Mouse (Mus musculus): ENCODE results near the gene Gm20388. TPM values are rescaled to one million over a fixed set of nuclear protein-coding genes. Genes with fewer than 3 reads are reported as not detected.

Gm20388 gene
- polyA plus RNA-seq, 1 experiment from 2014 or later: not detected

DNA sequence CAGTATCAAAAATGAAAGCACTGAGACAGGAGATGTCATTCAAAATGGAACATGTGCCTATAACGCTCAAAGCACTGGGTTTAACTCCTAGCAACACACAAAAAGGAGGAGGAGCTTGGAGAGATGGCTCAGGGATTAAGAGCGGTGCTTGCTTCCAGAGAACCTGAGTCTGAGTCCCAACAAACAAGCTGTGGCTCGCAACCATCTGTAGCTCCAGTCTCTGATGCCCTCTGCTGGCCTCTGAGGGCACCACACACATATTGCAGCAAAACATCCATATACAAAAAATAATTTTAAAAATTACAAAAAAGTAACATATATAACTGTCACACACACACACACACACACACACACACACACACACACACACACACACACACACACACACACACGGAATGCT is 3379.5 kb downstream of the Gm20388 start:
- H3K9ac ChIP-seq (ENCODE audit: low read depth, low read length): no peak overlapping the region
- H3K9me3 ChIP-seq (ENCODE audit: control insufficient read depth): no peaks in the 10 kb centered on the region
- no peak for ATAC-seq
- H3K36me3 ChIP-seq (ENCODE audit: control insufficient read depth, insufficient read depth): peaks cover 7% of the 10 kb centered on the region; the same call in 1 of the 2 replicates
- H3K4me1 ChIP-seq (replicated peaks; ENCODE audit: control insufficient read depth, insufficient read depth, low read length): no peaks in the 10 kb centered on the region
- no peak overlapping the region for H3K4me2 ChIP-seq (replicated peaks; ENCODE audit: low read depth)
- WGBS: 83% methylated on average over 4 of the region's 4 CpGs
- no peak overlapping the region for H3K27ac ChIP-seq (ENCODE audit: low read depth, low read length)
- peak; percentile 72 for TF ChIP-seq CTCF (IDR thresholded peaks at IDR 0.05; ENCODE audit: low read depth)
- no peaks in the 10 kb centered on the region for H3K27me3 ChIP-seq (replicated peaks; ENCODE audit: control insufficient read depth, insufficient read depth, low read length)
- no peak overlapping the region for H3K4me3 ChIP-seq (ENCODE audit: low read depth, low read length)

DNA sequence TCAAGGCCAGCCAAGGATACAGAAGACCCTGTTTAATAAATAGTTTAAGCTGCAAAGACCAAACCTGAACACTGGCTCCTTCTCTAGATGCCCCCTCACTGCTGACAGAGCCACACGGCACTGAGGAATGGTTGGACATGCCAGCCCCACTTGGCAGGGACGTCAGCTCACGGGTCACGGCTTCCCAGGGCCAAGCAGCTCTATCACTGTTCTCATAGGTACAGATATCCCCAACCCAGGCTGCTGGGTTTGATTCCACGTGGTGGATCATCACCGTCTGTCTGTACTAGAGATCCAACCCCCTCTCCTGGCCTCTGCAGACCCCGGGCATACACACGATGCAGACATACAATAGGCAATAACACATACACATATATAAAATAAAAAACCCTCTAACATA is 3380.0 kb downstream of the Gm20388 start:
- H3K4me2 ChIP-seq (replicated peaks; ENCODE audit: low read depth): no peak overlapping the region
- no peak overlapping the region for H3K27ac ChIP-seq (ENCODE audit: low read depth, low read length)
- H3K27me3 ChIP-seq (replicated peaks; ENCODE audit: control insufficient read depth, insufficient read depth, low read length): no peaks in the 10 kb centered on the region
- H3K4me1 ChIP-seq (replicated peaks; ENCODE audit: control insufficient read depth, insufficient read depth, low read length): no peaks in the 10 kb centered on the region
- WGBS: 93% methylated on average over 8 of the region's 8 CpGs
- H3K4me3 ChIP-seq (ENCODE audit: low read depth, low read length): no peak overlapping the region
- no peaks in the 10 kb centered on the region for H3K9me3 ChIP-seq (ENCODE audit: control insufficient read depth)
- H3K9ac ChIP-seq (ENCODE audit: low read depth, low read length): no peak overlapping the region
- ATAC-seq: no peak
- peaks cover 12% of the 10 kb centered on the region; the same call in 1 of the 2 replicates for H3K36me3 ChIP-seq (ENCODE audit: control insufficient read depth, insufficient read depth)
- no peak for TF ChIP-seq CTCF (IDR thresholded peaks at IDR 0.05; ENCODE audit: low read depth)

DNA sequence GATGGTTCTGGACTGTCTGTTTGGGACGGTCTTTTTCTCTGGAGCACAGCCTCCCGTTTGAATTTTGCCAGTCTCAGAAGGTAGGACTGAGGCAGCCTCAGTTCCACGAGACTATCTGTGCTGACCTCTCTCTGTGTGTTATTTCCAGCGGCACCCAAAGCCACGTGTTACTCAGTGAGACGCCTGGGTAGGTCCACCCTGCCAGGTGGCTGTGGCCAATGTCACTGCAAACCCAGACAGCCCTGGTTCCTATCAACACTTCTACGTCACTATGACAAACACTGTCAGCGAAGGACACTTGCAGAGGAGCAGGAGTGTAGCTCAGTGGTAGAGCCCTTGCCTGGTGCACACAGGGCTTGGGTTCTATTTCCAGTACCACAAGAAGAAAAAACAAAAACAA is 3381.1 kb downstream of the Gm20388 start:
- no peak for TF ChIP-seq CTCF (IDR thresholded peaks at IDR 0.05; ENCODE audit: low read depth)
- H3K27ac ChIP-seq (ENCODE audit: low read depth, low read length): no peak overlapping the region
- H3K4me2 ChIP-seq (replicated peaks; ENCODE audit: low read depth): no peak overlapping the region
- H3K4me1 ChIP-seq (replicated peaks; ENCODE audit: control insufficient read depth, insufficient read depth, low read length): no peaks in the 10 kb centered on the region
- H3K36me3 ChIP-seq (ENCODE audit: control insufficient read depth, insufficient read depth): peaks cover 12% of the 10 kb centered on the region; the same call in 1 of the 2 replicates
- no peak for ATAC-seq
- no peak overlapping the region for H3K4me3 ChIP-seq (ENCODE audit: low read depth, low read length)
- H3K9ac ChIP-seq (ENCODE audit: low read depth, low read length): no peak overlapping the region
- H3K9me3 ChIP-seq (ENCODE audit: control insufficient read depth): no peaks in the 10 kb centered on the region
- no peaks in the 10 kb centered on the region for H3K27me3 ChIP-seq (replicated peaks; ENCODE audit: control insufficient read depth, insufficient read depth, low read length)
- 89% methylated on average over 8 of the region's 8 CpGs for WGBS

DNA sequence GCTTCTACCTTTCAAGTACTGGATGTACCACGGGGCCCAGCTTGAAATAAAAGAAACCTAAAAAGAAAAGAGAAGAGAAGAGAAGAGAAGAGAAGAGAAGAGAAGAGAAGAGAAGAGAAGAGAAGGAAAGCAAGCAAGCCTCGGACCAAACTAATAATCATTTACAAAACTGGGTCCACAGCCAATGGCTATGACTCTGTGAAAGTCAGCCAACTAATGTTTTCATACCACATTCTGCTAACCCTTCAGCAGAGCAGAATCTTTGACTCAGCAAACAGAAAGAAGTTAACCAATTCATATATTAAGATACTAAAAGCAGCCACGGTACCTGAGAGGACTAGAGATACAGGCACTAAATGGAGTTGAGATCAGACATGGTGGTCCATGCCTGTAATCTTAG is 3381.6 kb downstream of the Gm20388 start:
- Histone ChIP-seq H3K36me3 (ENCODE audit: control insufficient read depth, insufficient read depth) (peaks cover 12% of the 10 kb centered on the region; the same call in 1 of the 2 replicates), H3K27me3 (replicated peaks; ENCODE audit: control insufficient read depth, insufficient read depth, low read length) (no peaks in the 10 kb centered on the region), H3K9me3 (ENCODE audit: control insufficient read depth) (no peaks in the 10 kb centered on the region), H3K4me1 (replicated peaks; ENCODE audit: control insufficient read depth, insufficient read depth, low read length) (no peaks in the 10 kb centered on the region), H3K27ac (ENCODE audit: low read depth, low read length) (no peak overlapping the region), H3K4me2 (replicated peaks; ENCODE audit: low read depth) (no peak overlapping the region), H3K4me3 (ENCODE audit: low read depth, low read length) (no peak overlapping the region), H3K9ac (ENCODE audit: low read depth, low read length) (no peak overlapping the region)
- ATAC-seq: no peak
- 82% methylated on average over 3 of the region's 3 CpGs for WGBS
- TF ChIP-seq CTCF (IDR thresholded peaks at IDR 0.05; ENCODE audit: low read depth): no peak

DNA sequence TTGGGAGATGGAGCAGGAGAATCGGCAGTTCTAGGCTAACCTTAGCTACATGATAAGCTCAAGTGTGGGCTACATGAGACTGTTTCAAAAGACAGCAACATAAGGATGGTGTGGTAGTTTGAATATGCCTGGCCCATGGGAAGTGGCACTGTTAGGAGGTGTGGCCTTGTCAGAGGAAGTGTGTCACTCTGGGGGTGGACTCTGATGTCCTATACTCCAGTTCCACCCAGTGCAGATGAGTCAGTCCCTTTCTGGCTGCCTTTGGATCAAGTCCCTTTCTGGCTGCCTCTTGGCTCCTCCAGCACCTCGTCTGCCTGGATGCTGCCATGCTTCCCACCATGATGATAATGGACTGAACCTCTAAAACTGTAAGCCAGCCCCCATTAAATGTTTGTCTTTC is 3382.1 kb downstream of the Gm20388 start:
- Histone ChIP-seq H3K4me1 (replicated peaks; ENCODE audit: control insufficient read depth, insufficient read depth, low read length) (no peaks in the 10 kb centered on the region), H3K9me3 (ENCODE audit: control insufficient read depth) (no peaks in the 10 kb centered on the region), H3K4me2 (replicated peaks; ENCODE audit: low read depth) (no peak overlapping the region), H3K36me3 (ENCODE audit: control insufficient read depth, insufficient read depth) (peaks cover 10% of the 10 kb centered on the region; the same call in 1 of the 2 replicates), H3K27ac (ENCODE audit: low read depth, low read length) (no peak overlapping the region), H3K4me3 (ENCODE audit: low read depth, low read length) (no peak overlapping the region), H3K27me3 (replicated peaks; ENCODE audit: control insufficient read depth, insufficient read depth, low read length) (no peaks in the 10 kb centered on the region), H3K9ac (ENCODE audit: low read depth, low read length) (no peak overlapping the region)
- 85% methylated on average over 2 of the region's 2 CpGs for WGBS
- no peak for ATAC-seq
- TF ChIP-seq CTCF (IDR thresholded peaks at IDR 0.05; ENCODE audit: low read depth): no peak

DNA sequence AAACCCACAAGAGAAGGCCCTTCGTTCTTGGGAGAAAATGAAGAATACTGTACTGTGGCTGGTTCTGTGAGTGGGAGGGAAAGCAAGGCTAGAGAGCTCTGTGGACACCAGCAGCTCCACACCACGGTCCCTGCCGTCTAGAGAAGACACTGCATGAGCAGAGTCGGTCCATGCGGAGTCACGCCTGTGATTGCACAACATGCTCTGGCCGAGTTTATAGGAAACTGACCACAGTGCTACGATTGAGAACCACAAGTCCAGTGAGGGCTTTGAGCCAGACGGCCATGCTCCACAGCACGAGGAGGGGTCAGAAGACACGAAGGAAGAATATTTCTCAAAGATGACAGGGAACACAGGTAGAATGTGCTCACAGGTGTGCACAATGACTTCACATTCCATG is 3387.7 kb downstream of the Gm20388 start:
- ATAC-seq: no peak
- WGBS: 92% methylated on average over 11 of the region's 11 CpGs
- H3K9me3 ChIP-seq (ENCODE audit: control insufficient read depth): no peaks in the 10 kb centered on the region
- H3K9ac ChIP-seq (ENCODE audit: low read depth, low read length): no peak overlapping the region
- H3K4me1 ChIP-seq (replicated peaks; ENCODE audit: control insufficient read depth, insufficient read depth, low read length): no peaks in the 10 kb centered on the region
- H3K27me3 ChIP-seq (replicated peaks; ENCODE audit: control insufficient read depth, insufficient read depth, low read length): no peaks in the 10 kb centered on the region
- H3K36me3 ChIP-seq (ENCODE audit: control insufficient read depth, insufficient read depth): peaks cover 5% of the 10 kb centered on the region; the same call in 1 of the 2 replicates
- H3K4me2 ChIP-seq (replicated peaks; ENCODE audit: low read depth): no peak overlapping the region
- no peak overlapping the region for H3K4me3 ChIP-seq (ENCODE audit: low read depth, low read length)
- TF ChIP-seq CTCF (IDR thresholded peaks at IDR 0.05; ENCODE audit: low read depth): no peak
- H3K27ac ChIP-seq (ENCODE audit: low read depth, low read length): no peak overlapping the region

DNA sequence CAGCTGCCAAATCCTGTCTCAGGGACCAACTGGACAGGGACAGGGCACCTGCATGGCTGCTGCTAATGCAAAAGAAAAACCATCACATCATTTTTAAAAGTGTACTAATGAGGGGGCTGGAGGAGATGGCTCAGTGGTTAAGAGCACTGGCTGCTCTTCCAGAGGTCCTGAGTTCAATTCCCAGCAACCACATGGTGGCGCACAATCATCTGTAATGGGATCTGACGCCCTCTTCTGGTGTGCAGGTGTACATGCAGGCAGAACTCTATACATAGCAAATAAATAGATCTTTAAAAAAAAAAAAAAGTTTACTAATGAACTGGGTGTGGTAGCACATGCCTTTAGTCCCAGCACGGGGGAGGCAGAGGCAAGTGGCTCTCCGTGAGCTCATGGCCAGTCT is 3398.1 kb downstream of the Gm20388 start:
- no peak overlapping the region for H3K27ac ChIP-seq (ENCODE audit: low read depth, low read length)
- H3K9me3 ChIP-seq (ENCODE audit: control insufficient read depth): no peaks in the 10 kb centered on the region
- no peak for ATAC-seq
- peaks cover 14% of the 10 kb centered on the region for H3K36me3 ChIP-seq (ENCODE audit: control insufficient read depth, insufficient read depth)
- H3K4me1 ChIP-seq (replicated peaks; ENCODE audit: control insufficient read depth, insufficient read depth, low read length): no peaks in the 10 kb centered on the region
- no peak for TF ChIP-seq CTCF (IDR thresholded peaks at IDR 0.05; ENCODE audit: low read depth)
- H3K27me3 ChIP-seq (replicated peaks; ENCODE audit: control insufficient read depth, insufficient read depth, low read length): no peaks in the 10 kb centered on the region
- WGBS: 67% methylated on average over 4 of the region's 4 CpGs
- H3K9ac ChIP-seq (ENCODE audit: low read depth, low read length): no peak overlapping the region
- H3K4me3 ChIP-seq (ENCODE audit: low read depth, low read length): no peak overlapping the region
- H3K4me2 ChIP-seq (replicated peaks; ENCODE audit: low read depth): no peak overlapping the region
